Mouse (Mus musculus) brown adipose tissue, adult 24 weeks (tissue): ENCODE measurements at regions not wholly inside any gene's neighbourhood (a gene's known extent, or its start where the extent isn't known, plus 50 kb on each side); places are given as distances from the start of the nearest gene placed in this dataset.
A peak's percentile ranks its signal among the peaks of the same experiment; 100 is the strongest.

Source experiments
- H3K27ac ChIP-seq: fragments of 200-500 bp; replicated peaks from 2 replicates; pipeline ENCODE4 v1.5.1; 2012; ENCODE audit warnings: low read depth, mild to moderate bottlenecking, low read length
- H3K4me1 ChIP-seq: fragments of 200-500 bp; 2 replicates; pipeline ENCODE4 v1.6.1; 2012; ENCODE audit warnings: low read length, mixed read lengths; ENCODE audit not compliant: control insufficient read depth, insufficient read depth, insufficient read length
- H3K4me3 ChIP-seq: fragments of 200-500 bp; 2 replicates; pipeline ENCODE4 v1.5.1; 2012; ENCODE audit warnings: low read depth, mild to moderate bottlenecking, low read length, moderate library complexity; ENCODE audit not compliant: insufficient read depth

- Histone ChIP-seq H3K4me3 (no peak overlapping the region), H3K4me1 (no peaks in the 10 kb centered on the region), H3K27ac (no peak overlapping the region)
Measured at GRCm38 (mm10) chr13:59908786-59909185, 85.8 kb upstream of the Tut7 start.

DNA sequence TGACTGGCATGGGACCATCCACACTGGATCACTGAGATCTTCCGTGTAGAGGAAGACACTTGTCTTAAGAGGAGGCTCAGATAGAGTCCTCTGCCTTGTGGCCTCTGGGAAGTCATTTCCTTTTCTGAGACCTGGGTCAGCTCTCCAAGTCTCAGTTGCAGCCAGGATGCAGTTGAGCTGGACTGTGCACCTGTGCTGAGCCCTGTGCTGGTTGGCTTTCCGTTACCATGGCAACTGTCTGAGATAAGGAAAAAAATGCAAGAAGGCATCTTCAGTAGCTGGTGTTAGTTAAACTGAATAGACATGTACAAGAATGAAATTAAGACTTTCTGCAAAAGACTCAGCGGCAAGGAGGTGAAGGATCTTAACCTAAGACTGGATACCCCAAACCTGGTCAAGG is 82.5 kb upstream of the Tut7 start:
- H3K4me3 ChIP-seq, result no peak overlapping the region
- no peak overlapping the region for H3K27ac ChIP-seq
- no peaks in the 10 kb centered on the region for H3K4me1 ChIP-seq

- Histone ChIP-seq H3K4me1 (no peaks in the 10 kb centered on the region), H3K4me3 (no peak overlapping the region), H3K27ac (no peak overlapping the region)
Measured at GRCm38 (mm10) chr13:59904415-59904814, 81.5 kb upstream of the Tut7 start.

DNA sequence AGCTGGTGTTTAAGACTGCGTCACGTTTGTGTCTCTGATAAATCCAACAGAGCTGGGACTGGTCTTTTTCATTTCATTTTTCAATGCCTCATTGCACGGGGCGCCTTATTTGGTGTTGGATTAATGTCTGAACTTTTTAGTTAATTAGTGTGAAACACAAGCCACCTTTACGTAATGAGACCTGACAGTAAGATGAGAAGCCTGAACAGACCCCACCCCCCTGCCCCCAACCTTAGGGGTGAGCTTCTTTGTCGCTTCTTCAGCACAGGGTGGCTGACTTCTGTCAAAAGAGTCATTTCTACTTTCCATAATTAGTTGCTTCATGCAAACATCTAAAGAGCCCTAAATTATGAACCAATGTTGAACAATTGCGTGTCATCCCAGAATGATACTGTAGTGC is 76.6 kb upstream of the Tut7 start:
- H3K27ac ChIP-seq, result no peak overlapping the region
- H3K4me1 ChIP-seq, result no peaks in the 10 kb centered on the region
- H3K4me3 ChIP-seq, result no peak overlapping the region

DNA sequence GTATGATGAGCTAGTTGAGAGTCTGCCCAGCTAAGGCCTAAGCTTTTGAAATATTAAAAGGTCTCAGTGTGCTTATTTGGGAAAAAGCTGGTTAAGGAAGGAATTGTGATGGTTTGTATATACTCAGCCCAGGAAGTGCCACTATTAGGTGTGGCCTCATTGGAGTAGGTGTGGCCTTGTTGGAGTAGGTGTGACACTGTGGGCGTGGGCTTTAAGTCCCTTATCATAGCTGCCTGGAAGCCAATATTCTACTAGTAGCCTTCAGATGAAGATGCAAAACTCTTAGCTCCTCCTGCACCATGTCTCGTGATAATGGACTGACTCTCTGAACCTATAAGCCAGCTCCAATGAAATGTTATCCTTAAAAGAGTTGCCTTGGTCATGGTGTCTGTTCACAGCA is 72.8 kb upstream of the Tut7 start:
- Histone ChIP-seq H3K27ac (no peak overlapping the region), H3K4me1 (no peaks in the 10 kb centered on the region), H3K4me3 (no peak overlapping the region)

GRCm38 (mm10) chr13:59894094-59894493 is 71.1 kb upstream of the Tut7 start:
- no peaks in the 10 kb centered on the region for H3K4me1 ChIP-seq

DNA sequence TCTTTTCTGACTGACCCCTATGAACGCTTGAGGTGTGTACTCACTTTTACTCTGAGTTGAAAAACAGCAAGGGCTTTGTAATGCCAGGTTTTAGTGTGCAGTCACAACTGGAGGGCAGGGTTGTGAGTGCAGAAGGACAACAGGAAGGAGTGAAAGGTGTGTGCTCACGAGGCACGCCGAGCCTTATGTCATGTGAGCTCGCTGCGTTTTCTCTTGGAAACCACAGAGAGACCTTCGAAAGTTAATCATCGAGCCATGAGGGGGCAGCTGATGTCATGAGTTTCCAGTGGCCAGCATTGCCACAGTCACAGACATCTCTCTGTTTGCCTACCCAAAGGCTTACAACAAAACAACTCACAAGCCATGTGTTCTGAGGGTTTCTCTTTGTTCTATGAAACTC is 70.0 kb upstream of the Tut7 start:
- H3K4me1 ChIP-seq, result no peaks in the 10 kb centered on the region
- H3K27ac ChIP-seq, result no peak overlapping the region
- no peak overlapping the region for H3K4me3 ChIP-seq

More at GRCm38 (mm10) chr13:59894094-59894493, 71.1 kb upstream of the Tut7 start:
- Histone ChIP-seq H3K4me3 (no peak overlapping the region), H3K27ac (no peak overlapping the region)

DNA sequence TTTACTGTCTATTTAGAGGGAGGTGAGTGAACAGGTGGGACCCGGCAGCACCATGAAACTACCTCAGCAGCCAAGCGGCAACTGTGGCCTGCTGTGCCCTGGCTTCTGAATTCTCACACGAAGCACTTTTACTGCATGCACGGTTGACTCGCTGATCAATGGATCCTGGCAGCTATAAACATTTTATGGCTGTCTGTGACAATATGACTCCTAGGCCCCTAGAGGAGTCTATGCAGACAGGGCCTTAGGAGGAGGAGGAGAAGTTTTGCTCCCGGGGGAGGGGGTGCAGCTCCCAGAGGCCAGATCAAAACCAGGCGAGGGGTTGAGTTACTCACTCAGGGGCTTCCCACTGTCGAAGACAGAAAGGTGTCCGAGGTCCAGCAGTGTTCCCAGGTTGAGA is 69.4 kb upstream of the Tut7 start:
- no peaks in the 10 kb centered on the region for H3K4me1 ChIP-seq
- no peak overlapping the region for H3K27ac ChIP-seq
- no peak overlapping the region for H3K4me3 ChIP-seq

GRCm38 (mm10) chr13:59891737-59892136 is 68.8 kb upstream of the Tut7 start:
- Histone ChIP-seq H3K4me1 (no peaks in the 10 kb centered on the region), H3K27ac (no peak overlapping the region)

DNA sequence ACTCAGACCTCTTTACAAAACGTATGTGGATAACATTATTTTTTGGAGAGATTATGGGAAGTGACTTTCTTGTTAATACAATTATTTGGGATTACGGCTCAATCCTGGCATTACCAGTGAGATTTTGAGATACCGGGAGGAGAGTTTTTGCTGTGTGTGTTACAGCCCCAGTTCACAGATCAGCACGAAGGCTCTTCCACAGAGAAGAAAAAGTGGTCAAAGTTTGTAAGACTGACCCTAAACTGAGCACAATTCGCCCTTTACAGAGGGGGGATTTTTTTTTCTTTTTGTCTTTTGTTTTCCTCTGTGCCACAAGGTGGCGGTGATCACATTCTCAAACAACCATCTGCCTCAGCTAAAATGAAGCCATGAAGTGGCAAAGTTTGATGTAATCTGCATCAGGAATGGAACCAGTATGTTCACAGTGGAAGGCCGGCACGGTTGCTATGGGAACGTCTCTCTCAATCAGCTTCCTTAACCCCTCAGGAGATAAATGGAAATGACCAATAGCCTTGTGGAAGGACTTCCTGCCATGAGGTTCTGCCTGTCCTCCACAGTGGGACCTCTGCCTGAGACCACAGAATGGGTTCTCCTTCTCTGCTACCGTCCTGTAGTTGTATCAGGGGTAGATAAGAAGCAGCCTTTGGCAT is 66.6 kb upstream of the Tut7 start:
- Histone ChIP-seq H3K4me1 (no peaks in the 10 kb centered on the region), H3K27ac (no peak overlapping the region), H3K4me3 (no peak overlapping the region)

More at GRCm38 (mm10) chr13:59891737-59892136, 68.8 kb upstream of the Tut7 start:
- no peak overlapping the region for H3K4me3 ChIP-seq

- Histone ChIP-seq H3K4me1 (no peaks in the 10 kb centered on the region), H3K27ac (no peak overlapping the region), H3K4me3 (no peak overlapping the region)
Measured at GRCm38 (mm10) chr13:59888038-59889016, 65.4 kb upstream of the Tut7 start.

GRCm38 (mm10) chr13:59887306-59887705 is 64.4 kb upstream of the Tut7 start:
- Histone ChIP-seq H3K27ac (no peak overlapping the region), H3K4me3 (no peak overlapping the region), H3K4me1 (no peaks in the 10 kb centered on the region)

DNA sequence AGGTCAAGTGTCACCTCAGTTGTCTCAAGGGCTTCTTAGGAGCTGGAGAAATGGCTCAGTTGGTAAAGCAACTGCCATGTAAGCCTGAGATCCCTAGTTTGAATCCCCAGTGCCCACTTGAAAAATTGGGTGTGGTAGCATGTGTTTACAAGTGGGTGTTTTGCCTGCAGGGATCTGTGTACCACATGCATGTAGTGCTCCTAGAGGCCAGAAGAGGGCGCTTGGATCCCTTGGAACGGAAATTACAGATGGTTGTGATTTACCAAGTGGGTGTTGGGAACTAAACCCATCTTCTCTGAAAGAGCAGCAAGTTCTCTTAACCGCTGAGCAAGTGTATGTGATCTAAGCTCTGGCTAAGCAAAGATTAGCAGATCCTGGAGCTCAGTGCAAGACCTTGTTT is 63.6 kb upstream of the Tut7 start:
- H3K27ac ChIP-seq, result no peak overlapping the region
- H3K4me3 ChIP-seq, result no peak overlapping the region
- no peaks in the 10 kb centered on the region for H3K4me1 ChIP-seq

- Histone ChIP-seq H3K4me1 (no peaks in the 10 kb centered on the region), H3K27ac (no peak overlapping the region), H3K4me3 (peak overlapping the region; percentile 31)
Measured at GRCm38 (mm10) chr13:59881989-59882784, 59.2 kb upstream of the Tut7 start.

DNA sequence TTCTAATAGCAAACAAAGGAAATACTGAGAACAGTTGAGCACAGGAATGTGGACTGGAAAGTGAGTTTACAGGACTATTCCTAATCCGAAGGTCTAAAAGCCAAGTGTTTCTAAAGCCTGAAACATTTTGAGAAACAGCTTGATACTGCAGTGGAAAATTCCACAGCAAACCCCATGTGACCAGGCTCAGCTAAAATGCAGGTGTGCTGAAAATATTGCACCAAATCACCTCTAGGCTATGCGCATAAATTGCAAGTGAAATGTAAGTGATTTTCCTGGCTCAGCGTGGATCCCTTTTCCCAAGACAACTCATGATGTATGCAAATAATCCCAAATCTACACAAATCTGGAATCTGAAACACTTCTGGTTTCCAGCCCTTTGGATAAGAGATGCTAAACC is 57.1 kb upstream of the Tut7 start:
- no peak overlapping the region for H3K27ac ChIP-seq
- H3K4me3 ChIP-seq, result no peak overlapping the region

More for the DNA sequence above, 57.1 kb upstream of the Tut7 start:
- H3K4me1 ChIP-seq, result no peaks in the 10 kb centered on the region
